Mouse (Mus musculus): ENCODE results near the gene Zfp386.

Gene Zfp386

DNA sequence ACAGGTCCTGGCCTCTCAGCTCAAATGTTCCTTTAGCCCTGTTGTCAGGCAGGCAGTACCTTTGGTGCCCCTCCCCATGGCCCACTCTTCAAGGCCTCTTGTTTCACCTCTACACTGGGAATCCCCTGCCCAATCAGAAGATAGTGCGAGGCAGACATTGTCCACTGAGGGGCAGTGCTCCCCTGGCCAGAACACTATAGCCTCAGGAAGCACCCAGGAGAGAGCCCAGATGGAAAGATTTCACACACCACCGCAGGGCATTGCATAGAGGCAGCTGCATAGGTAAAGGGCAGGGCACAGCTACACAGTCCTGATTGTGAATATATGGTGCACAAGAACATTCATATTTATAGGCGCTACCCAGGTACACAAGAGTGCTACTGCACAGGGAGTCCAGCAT, 23.5 kb downstream of the Zfp386 start:
- peak; percentile 22 for DNase-seq (ENCODE audit: low read depth, low spot score)
- Histone ChIP-seq H3K27me3 (ENCODE audit: control insufficient read depth, insufficient read depth, low read length, poor library complexity, severe bottlenecking) (no peaks in the 10 kb centered on the region), H3K36me3 (ENCODE audit: control insufficient read depth, insufficient read depth, low read length, poor library complexity, severe bottlenecking) (no peaks in the 10 kb centered on the region)

DNA sequence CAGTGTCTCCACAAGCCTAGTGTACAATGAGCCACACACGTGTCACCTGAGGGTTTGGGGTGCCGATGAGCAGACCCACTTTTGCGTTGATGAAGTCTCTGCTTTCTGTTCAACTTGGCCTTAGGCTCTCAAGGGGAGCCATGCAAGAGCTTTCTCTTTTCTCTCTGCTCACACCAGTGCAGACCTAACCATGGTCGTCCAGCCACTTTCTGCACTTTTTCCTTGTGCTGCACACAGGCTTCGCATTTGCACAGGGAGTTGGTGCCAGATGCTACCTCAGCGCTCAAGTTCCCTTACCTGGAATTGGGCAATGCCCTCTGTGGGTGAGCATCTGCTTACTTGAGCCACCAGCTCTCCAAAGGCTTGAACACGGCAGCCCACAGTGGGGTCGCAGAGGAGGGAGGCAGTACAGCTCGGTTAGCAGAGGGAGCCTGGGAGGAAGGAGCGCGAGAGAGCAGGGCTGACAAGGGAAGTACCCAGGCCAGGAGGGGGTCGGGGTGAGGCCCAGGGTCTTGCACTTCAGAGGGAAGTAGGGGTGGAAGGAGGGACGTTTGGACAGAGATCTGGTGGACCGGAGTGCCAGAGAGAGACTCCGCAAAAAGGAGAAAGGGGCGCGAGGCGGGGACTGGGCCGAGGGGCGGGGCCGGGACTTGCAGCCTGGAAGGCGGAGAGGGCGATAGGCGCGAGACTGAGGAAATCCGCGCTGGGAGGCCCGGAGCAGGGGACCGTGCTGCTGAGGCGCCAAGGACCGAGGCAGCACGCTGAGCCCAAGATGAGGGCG, 29.7 kb downstream of the Zfp386 start, which contains the start of gene Vipr2:
TSS of gene Vipr2 (plus strand) at position 653 of the 781 bp plus-strand sequence.
- Histone ChIP-seq H3K27me3 (ENCODE audit: control insufficient read depth, insufficient read depth, low read length, poor library complexity, severe bottlenecking) (no peaks in the 10 kb centered on the region; the same call in 1 of the 2 replicates), H3K36me3 (ENCODE audit: control insufficient read depth, insufficient read depth, low read length, poor library complexity, severe bottlenecking) (no peaks in the 10 kb centered on the region)
- peak; percentile 16 for DNase-seq (ENCODE audit: low read depth, low spot score)

- Histone ChIP-seq H3K36me3 (ENCODE audit: control insufficient read depth, insufficient read depth, low read length, poor library complexity, severe bottlenecking) (no peaks in the 10 kb centered on the region), H3K27me3 (ENCODE audit: control insufficient read depth, insufficient read depth, low read length, poor library complexity, severe bottlenecking) (no peaks in the 10 kb centered on the region; the same call in 1 of the 2 replicates)
- no peak for DNase-seq (ENCODE audit: low read depth, low spot score)
Observed at GRCm38 (mm10) chr12:116077855-116078366, 30.4 kb downstream of the Zfp386 start.

- Histone ChIP-seq H3K36me3 (ENCODE audit: control insufficient read depth, insufficient read depth, low read length, poor library complexity, severe bottlenecking) (no peaks in the 10 kb centered on the region), H3K27me3 (ENCODE audit: control insufficient read depth, insufficient read depth, low read length, poor library complexity, severe bottlenecking) (no peaks in the 10 kb centered on the region)
- DNase-seq (ENCODE audit: low read depth, low spot score) = no peak
Observed at GRCm38 (mm10) chr12:116083125-116083524, 35.6 kb downstream of the Zfp386 start.

DNA sequence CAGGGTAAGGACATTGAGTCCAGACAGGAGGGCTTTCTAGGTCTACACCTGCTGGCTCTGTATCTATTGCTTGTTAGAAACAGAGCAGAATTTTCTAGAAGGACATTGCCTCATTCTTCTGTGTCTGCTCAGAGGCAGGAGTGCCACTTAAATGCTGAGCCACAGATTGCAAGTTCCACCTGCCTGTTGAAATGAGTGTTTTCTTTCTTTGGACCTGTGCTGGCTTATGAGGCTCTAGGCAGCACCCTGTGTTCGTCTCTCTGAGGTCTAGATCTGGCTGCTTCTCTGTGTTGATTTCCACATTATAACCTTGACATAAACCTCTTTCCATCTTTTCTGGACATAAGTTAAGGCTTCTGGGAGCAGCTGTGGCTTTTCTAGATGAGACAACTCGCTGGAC, 36.8 kb downstream of the Zfp386 start:
- Histone ChIP-seq H3K27me3 (ENCODE audit: control insufficient read depth, insufficient read depth, low read length, poor library complexity, severe bottlenecking) (no peaks in the 10 kb centered on the region), H3K36me3 (ENCODE audit: control insufficient read depth, insufficient read depth, low read length, poor library complexity, severe bottlenecking) (no peaks in the 10 kb centered on the region)
- DNase-seq (ENCODE audit: low read depth, low spot score) = no peak

GRCm38 (mm10) chr12:116086951-116087600, 39.6 kb downstream of the Zfp386 start:
- no peak for DNase-seq (ENCODE audit: low read depth, low spot score)
- no peaks in the 10 kb centered on the region for H3K36me3 ChIP-seq (ENCODE audit: control insufficient read depth, insufficient read depth, low read length, poor library complexity, severe bottlenecking)
- H3K27me3 ChIP-seq (ENCODE audit: control insufficient read depth, insufficient read depth, low read length, poor library complexity, severe bottlenecking) = no peaks in the 10 kb centered on the region

DNA sequence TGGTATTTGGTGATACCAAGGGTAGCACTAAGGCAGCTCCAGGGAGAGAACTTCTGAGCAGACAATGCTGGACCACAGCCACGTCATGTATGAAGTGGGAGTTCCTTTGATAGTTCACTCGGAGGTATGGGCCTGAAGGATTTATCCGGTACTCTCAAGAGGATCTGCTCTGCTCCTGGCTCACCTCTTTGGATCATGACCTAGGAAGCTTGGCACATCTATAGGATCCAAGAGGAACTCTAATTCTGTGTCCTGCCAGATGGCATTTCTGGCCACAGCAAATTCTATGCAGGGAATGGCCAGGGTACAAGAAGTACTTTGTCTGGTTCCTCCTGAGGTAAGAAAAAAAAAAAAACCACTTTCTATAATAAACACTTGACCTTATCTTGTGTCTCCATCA, 42.3 kb downstream of the Zfp386 start:
- Histone ChIP-seq H3K27me3 (ENCODE audit: control insufficient read depth, insufficient read depth, low read length, poor library complexity, severe bottlenecking) (no peaks in the 10 kb centered on the region), H3K36me3 (ENCODE audit: control insufficient read depth, insufficient read depth, low read length, poor library complexity, severe bottlenecking) (no peaks in the 10 kb centered on the region)
- DNase-seq (ENCODE audit: low read depth, low spot score) = no peak

DNA sequence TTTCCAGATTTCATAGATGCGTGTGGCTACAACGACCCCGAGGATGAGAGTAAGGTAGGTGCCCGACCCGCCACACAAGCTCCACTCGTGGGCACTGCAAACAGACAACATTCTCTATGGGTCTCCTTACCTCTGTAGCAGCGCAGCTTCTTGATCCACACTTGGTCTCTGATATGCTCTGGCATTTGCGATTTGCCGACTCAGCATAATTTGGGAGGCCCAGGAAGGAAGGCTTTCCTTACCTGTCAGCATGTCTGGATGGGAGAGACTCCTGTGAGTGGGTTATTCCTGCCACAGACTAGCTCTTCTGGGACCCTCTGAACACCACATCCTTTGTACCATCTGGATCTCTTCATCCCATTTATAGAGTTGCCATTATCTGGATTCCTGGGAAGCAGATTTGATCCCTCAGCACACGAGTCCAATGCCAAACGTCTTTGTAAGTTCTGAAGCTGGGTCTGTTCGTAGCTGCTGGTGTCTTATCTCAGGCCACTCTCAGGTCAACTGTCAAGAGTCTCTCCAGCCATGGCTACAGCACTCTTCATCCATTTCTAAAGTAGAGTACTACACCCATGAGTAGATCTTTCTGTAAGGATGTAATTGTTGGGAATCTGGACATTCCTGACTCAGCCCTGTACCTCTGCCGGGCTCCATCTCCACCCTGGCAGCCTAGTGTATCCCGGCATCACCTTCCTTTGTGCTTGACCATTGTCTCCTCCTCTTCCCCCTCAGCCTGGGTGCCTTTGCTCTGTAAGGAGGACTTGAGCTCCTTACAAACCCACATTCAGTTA, 47.4 kb downstream of the Zfp386 start:
- Histone ChIP-seq H3K27me3 (ENCODE audit: control insufficient read depth, insufficient read depth, low read length, poor library complexity, severe bottlenecking) (no peaks in the 10 kb centered on the region), H3K36me3 (ENCODE audit: control insufficient read depth, insufficient read depth, low read length, poor library complexity, severe bottlenecking) (no peaks in the 10 kb centered on the region)
- DNase-seq (ENCODE audit: low read depth, low spot score) = no peak

- DNase-seq (ENCODE audit: low read depth, low spot score) = no peak
- H3K36me3 ChIP-seq (ENCODE audit: control insufficient read depth, insufficient read depth, low read length, poor library complexity, severe bottlenecking) = no peaks in the 10 kb centered on the region
- no peaks in the 10 kb centered on the region for H3K27me3 ChIP-seq (ENCODE audit: control insufficient read depth, insufficient read depth, low read length, poor library complexity, severe bottlenecking)
Observed at GRCm38 (mm10) chr12:116096361-116096904, 48.9 kb downstream of the Zfp386 start.

GRCm38 (mm10) chr12:116097166-116097565, 49.6 kb downstream of the Zfp386 start:
- Histone ChIP-seq H3K27me3 (ENCODE audit: control insufficient read depth, insufficient read depth, low read length, poor library complexity, severe bottlenecking) (no peaks in the 10 kb centered on the region), H3K36me3 (ENCODE audit: control insufficient read depth, insufficient read depth, low read length, poor library complexity, severe bottlenecking) (no peaks in the 10 kb centered on the region)
- DNase-seq (ENCODE audit: low read depth, low spot score) = no peak

DNA sequence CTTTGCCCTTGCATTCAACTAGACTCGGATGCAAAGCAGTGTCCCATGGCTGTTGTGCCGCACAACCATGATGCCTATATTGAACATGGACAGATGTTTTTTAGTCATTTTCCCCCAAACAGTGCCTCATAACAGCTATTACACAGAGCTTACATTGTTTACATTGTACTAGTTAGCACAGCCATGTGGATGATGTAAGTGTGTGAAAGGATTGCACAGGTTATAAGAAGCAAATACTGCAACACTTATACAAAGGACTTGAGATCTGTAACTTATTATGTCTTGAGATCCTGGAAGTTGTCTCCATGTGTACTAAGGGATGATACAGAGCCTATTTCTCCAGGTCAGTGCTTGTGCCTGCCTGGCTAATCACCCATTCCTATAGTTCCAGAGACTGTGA, 54.4 kb downstream of the Zfp386 start:
- Histone ChIP-seq H3K27me3 (ENCODE audit: control insufficient read depth, insufficient read depth, low read length, poor library complexity, severe bottlenecking) (no peaks in the 10 kb centered on the region), H3K36me3 (ENCODE audit: control insufficient read depth, insufficient read depth, low read length, poor library complexity, severe bottlenecking) (no peaks in the 10 kb centered on the region)
- DNase-seq (ENCODE audit: low read depth, low spot score) = no peak

GRCm38 (mm10) chr12:116109451-116110353, 62.2 kb downstream of the Zfp386 start:
- DNase-seq (ENCODE audit: low read depth, low spot score) = no peak
- Histone ChIP-seq H3K27me3 (ENCODE audit: control insufficient read depth, insufficient read depth, low read length, poor library complexity, severe bottlenecking) (no peaks in the 10 kb centered on the region), H3K36me3 (ENCODE audit: control insufficient read depth, insufficient read depth, low read length, poor library complexity, severe bottlenecking) (no peaks in the 10 kb centered on the region)

DNA sequence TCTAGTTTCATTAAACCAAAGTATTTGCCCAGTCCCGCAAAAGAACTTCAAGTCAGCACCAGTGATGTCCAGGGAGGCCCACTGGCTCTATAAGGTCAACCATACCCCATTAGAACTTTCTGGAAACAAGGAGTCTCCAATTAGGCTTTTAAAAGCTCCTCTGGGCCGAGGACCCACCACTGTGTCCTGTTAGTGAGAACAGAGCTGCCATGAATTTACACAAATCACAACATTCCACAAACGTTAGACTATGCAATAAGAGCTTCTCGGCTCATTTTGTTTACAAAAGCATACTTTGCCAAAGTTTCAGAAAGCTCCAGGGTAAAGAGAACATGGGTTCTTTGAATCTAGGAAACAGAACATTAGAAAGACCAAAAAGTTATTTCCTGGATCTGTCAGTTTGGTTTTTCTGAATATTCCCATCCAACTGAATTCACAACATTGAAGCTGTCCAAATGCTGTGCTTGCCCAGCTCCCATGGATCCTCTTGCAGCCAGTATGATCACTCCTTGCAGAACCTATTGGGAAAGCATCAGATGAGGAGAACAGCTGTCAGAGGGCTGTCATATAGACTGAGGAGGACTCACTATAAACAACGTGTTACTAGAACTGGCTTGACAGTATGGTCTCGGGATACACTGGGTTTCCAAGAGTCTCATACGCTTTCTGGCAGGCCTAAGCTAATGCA, 63.6 kb downstream of the Zfp386 start:
- H3K27me3 ChIP-seq (ENCODE audit: control insufficient read depth, insufficient read depth, low read length, poor library complexity, severe bottlenecking) = no peaks in the 10 kb centered on the region
- DNase-seq (ENCODE audit: low read depth, low spot score) = no peak
- H3K36me3 ChIP-seq (ENCODE audit: control insufficient read depth, insufficient read depth, low read length, poor library complexity, severe bottlenecking) = no peaks in the 10 kb centered on the region

Measured in splenic B cell, adult 2 months (primary cell).